17 mouse cellular contexts compared by ENCODE assay signal in the genomic region with DNA sequence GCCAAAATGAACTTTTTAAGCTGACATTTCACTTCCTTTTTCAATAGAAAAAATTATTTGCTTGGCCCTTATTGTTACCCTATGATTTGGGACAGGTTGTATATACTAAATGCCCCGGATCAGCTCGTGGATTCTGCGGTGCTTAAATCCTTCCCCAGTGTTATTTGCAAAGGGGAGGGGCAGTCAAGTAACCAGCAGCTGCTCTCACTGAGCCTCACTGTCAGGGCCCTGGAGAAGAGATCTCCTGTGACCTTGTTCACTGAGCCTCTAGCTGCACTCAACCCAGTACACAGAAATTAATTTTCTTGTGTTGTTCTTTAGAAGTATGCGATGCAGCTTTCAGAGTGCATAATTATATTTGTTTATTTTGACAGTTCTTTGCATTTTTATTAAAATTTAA.
"Had no signal": no experiment of that assay in that cellular context is flagged by ENCODE, and none has a peak within 500 bp of the region (broad histone marks: within the 10 kb centered on the region; RNA-seq: fewer than 3 reads in every experiment).

No protein-coding gene starts in this region.

- H3K4me1 ChIP-seq: neural tube, embryonic 13.5 days; neural tube, embryonic 15.5 days had no signal

- H3K4me2 ChIP-seq: lung, embryonic 14.5 days; neural tube, embryonic 13.5 days; neural tube, embryonic 15.5 days had no signal

- H3K9ac ChIP-seq: liver, embryonic 14.5 days; lung, embryonic 14.5 days; neural tube, embryonic 13.5 days; neural tube, embryonic 15.5 days had no signal

- H3K36me3 ChIP-seq: neural tube, embryonic 13.5 days; neural tube, embryonic 15.5 days had no signal

- H3K27ac ChIP-seq: liver, embryonic 14.5 days; neural tube, embryonic 13.5 days; neural tube, embryonic 15.5 days had no signal

- H3K27me3 ChIP-seq: neural tube, embryonic 13.5 days; neural tube, embryonic 15.5 days had no signal

- DNase-seq: lung, adult 18-20 months; lung, embryonic 14.5 days; lung, postnatal 10 days; lung, postnatal 4 days; retina, postnatal 1 day; right cerebral cortex, adult 18-20 months; right cerebral cortex, postnatal 25 days; right cerebral cortex, postnatal 4 days; spleen, adult 18-20 months; thymus, adult 18-20 months; thymus, postnatal 14 days; thymus, postnatal 36 days had no signal

- H3K9me3 ChIP-seq: neural tube, embryonic 13.5 days; neural tube, embryonic 15.5 days had no signal

- ATAC-seq: midbrain, embryonic 16.5 days had no signal

- H3K4me3 ChIP-seq: myocyte; neural tube, embryonic 13.5 days; neural tube, embryonic 15.5 days had no signal
